Mouse (Mus musculus) erythroblast, embryonic 14.5 days (primary cell): ENCODE measurements around the gene Alox5.

Experiments
- GATA1 ChIP-seq: IDR thresholded peaks from 2 replicates; pipeline ENCODE4 v1.6.1; 2012; ENCODE audit warnings: low read length, inconsistent platforms, mixed read lengths
- TAL1 ChIP-seq: IDR thresholded peaks from 3 replicates; pipeline ENCODE4 v1.6.1; 2012; ENCODE audit warnings: low read length, inconsistent platforms, mixed read lengths

- TF ChIP-seq TAL1, result no peak
- no peak for TF ChIP-seq GATA1
Observed at GRCm38 (mm10) chr6:116378892-116379291, 82.1 kb downstream of the Alox5 start.
